Mouse (Mus musculus) limb, embryonic 11.5 days (tissue): Measurements from ENCODE around the gene Dapl1. TPM values are rescaled to one million over a fixed set of nuclear protein-coding genes. Genes with fewer than 3 reads are reported as not detected.

ENCODE experiments used
- ATAC-seq: fragments of 200-750 bp; cut with Nextera tagmentation; 2 replicates; pipeline ENCODE4 v1.8.0; 2017; ENCODE audit warnings: low read depth; ENCODE audit not compliant: insufficient number of reproducible peaks, low FRiP score, low TSS enrichment
- DNase-seq: peaks from one replicate; pipeline ENCODE4 v3.0.0-alpha.2; 2015; ENCODE audit warnings: low spot score
- H3K27ac ChIP-seq: fragments of 300-500 bp; sonication (generic); replicated peaks from 2 replicates; pipeline ENCODE4 v1.5.1; 2014; ENCODE audit warnings: low read depth, mild to moderate bottlenecking, low read length
- H3K27me3 ChIP-seq: fragments of 300-500 bp; sonication (generic); 2 replicates; pipeline ENCODE4 v1.6.1; 2014; ENCODE audit warnings: mild to moderate bottlenecking, low read length, mixed read lengths; ENCODE audit not compliant: control insufficient read depth, insufficient read depth
- H3K36me3 ChIP-seq: fragments of 300-500 bp; sonication (generic); 2 replicates; pipeline ENCODE4 v1.6.1; 2014; ENCODE audit warnings: mild to moderate bottlenecking, low read length, moderate library complexity, mixed read lengths; ENCODE audit not compliant: control insufficient read depth, insufficient read depth
- H3K4me1 ChIP-seq: fragments of 300-500 bp; sonication (generic); 2 replicates; pipeline ENCODE4 v1.6.1; 2014; ENCODE audit warnings: low read length, mixed read lengths; ENCODE audit not compliant: control insufficient read depth, insufficient read depth
- H3K4me2 ChIP-seq: fragments of 300-500 bp; sonication (generic); 2 replicates; pipeline ENCODE4 v1.6.1; 2014; ENCODE audit warnings: low read depth, mild to moderate bottlenecking, moderate library complexity; ENCODE audit not compliant: severe bottlenecking
- H3K4me3 ChIP-seq: fragments of 300-500 bp; sonication (generic); 2 replicates; pipeline ENCODE4 v1.5.1; 2014; ENCODE audit warnings: low read depth, low read length
- H3K9ac ChIP-seq: fragments of 300-500 bp; sonication (generic); 2 replicates; pipeline ENCODE4 v1.6.1; 2014; ENCODE audit warnings: mild to moderate bottlenecking, low read length
- H3K9me3 ChIP-seq: fragments of 300-500 bp; sonication (generic); 2 replicates; pipeline ENCODE4 v1.6.1; 2016; ENCODE audit warnings: low read length; ENCODE audit not compliant: control insufficient read depth
- WGBS: fragments of 180-500 bp; shearing (Covaris S2); extraction: QIAGEN DNeasy Blood & Tissue Kit; methylation state at CpG from one replicate; pipeline ENCODE4 v1.1.7; 2014; 5-methylcytosine and 5-hydroxymethylcytosine counted together
- polyA plus RNA-seq: library from polyadenylated mRNA; unstranded; fragments of >200 nt; fragmentation: Nextera tagmentation; extraction: Ambion mirVana; gene quantifications from 2 replicates; pipeline ENCODE4 v1.2.1, GENCODE M21; 2014

Dapl1 gene
- polyA plus RNA-seq, 1 experiment from 2014 or later = 1.0 TPM

- Histone ChIP-seq H3K27ac (no peak overlapping the region), H3K4me3 (no peak overlapping the region), H3K9me3 (no peaks in the 10 kb centered on the region), H3K4me1 (no peaks in the 10 kb centered on the region), H3K27me3 (no peaks in the 10 kb centered on the region), H3K9ac (no peak overlapping the region), H3K4me2 (no peak overlapping the region), H3K36me3 (no peaks in the 10 kb centered on the region)
- DNase-seq (no peak), ATAC-seq (no peak)
- 59% methylated on average over 2 of the region's 2 CpGs for WGBS
Measured at GRCm38 (mm10) chr2:59447712-59448111, 36.7 kb upstream of the Dapl1 start.

- no peaks in the 10 kb centered on the region for H3K27me3 ChIP-seq
- 88% methylated on average over 3 of the region's 3 CpGs for WGBS
- H3K9ac ChIP-seq = no peak overlapping the region
- no peaks in the 10 kb centered on the region for H3K9me3 ChIP-seq
- ATAC-seq = no peak
- H3K27ac ChIP-seq = no peak overlapping the region
- no peak overlapping the region for H3K4me2 ChIP-seq
- no peaks in the 10 kb centered on the region for H3K36me3 ChIP-seq
- no peaks in the 10 kb centered on the region for H3K4me1 ChIP-seq
- no peak overlapping the region for H3K4me3 ChIP-seq
- DNase-seq = no peak
Measured at GRCm38 (mm10) chr2:59448516-59448915, 35.9 kb upstream of the Dapl1 start.

GRCm38 (mm10) chr2:59448921-59449320 is 35.5 kb upstream of the Dapl1 start:
- no peak for DNase-seq
- Histone ChIP-seq H3K36me3 (no peaks in the 10 kb centered on the region), H3K4me2 (no peak overlapping the region), H3K4me1 (no peaks in the 10 kb centered on the region), H3K9ac (no peak overlapping the region), H3K27me3 (no peaks in the 10 kb centered on the region), H3K4me3 (no peak overlapping the region), H3K9me3 (no peaks in the 10 kb centered on the region), H3K27ac (no peak overlapping the region)
- no peak for ATAC-seq
- WGBS = 75% methylated on average over 4 of the region's 4 CpGs

- 41% methylated on average over 2 of the region's 2 CpGs for WGBS
- H3K4me3 ChIP-seq = no peak overlapping the region
- no peaks in the 10 kb centered on the region for H3K27me3 ChIP-seq
- no peaks in the 10 kb centered on the region for H3K9me3 ChIP-seq
- no peaks in the 10 kb centered on the region for H3K4me1 ChIP-seq
- no peak overlapping the region for H3K27ac ChIP-seq
- no peak overlapping the region for H3K9ac ChIP-seq
- no peaks in the 10 kb centered on the region for H3K36me3 ChIP-seq
- no peak for ATAC-seq
- H3K4me2 ChIP-seq = no peak overlapping the region
- no peak for DNase-seq
Measured at GRCm38 (mm10) chr2:59451675-59452074, 32.8 kb upstream of the Dapl1 start.

GRCm38 (mm10) chr2:59452102-59452501 is 32.4 kb upstream of the Dapl1 start:
- H3K4me1 ChIP-seq = no peaks in the 10 kb centered on the region
- no peak overlapping the region for H3K9ac ChIP-seq
- ATAC-seq (no peak), DNase-seq (no peak)
- no peak overlapping the region for H3K4me2 ChIP-seq
- no peak overlapping the region for H3K4me3 ChIP-seq
- 78% methylated on average over 3 of the region's 3 CpGs for WGBS
- H3K9me3 ChIP-seq = no peaks in the 10 kb centered on the region
- H3K27ac ChIP-seq = no peak overlapping the region
- no peaks in the 10 kb centered on the region for H3K27me3 ChIP-seq
- H3K36me3 ChIP-seq = no peaks in the 10 kb centered on the region

GRCm38 (mm10) chr2:59462086-59462485 is 22.4 kb upstream of the Dapl1 start:
- H3K27ac ChIP-seq = no peak overlapping the region
- H3K4me2 ChIP-seq = no peak overlapping the region
- no peaks in the 10 kb centered on the region for H3K36me3 ChIP-seq
- no peak for DNase-seq
- no peaks in the 10 kb centered on the region for H3K4me1 ChIP-seq
- WGBS = 92% methylated on average over 6 of the region's 6 CpGs
- no peak for ATAC-seq
- H3K4me3 ChIP-seq = no peak overlapping the region
- H3K9ac ChIP-seq = no peak overlapping the region
- no peaks in the 10 kb centered on the region for H3K27me3 ChIP-seq
- no peaks in the 10 kb centered on the region for H3K9me3 ChIP-seq

- H3K4me3 ChIP-seq = no peak overlapping the region
- no peak for ATAC-seq
- no peak overlapping the region for H3K9ac ChIP-seq
- no peaks in the 10 kb centered on the region for H3K9me3 ChIP-seq
- no peaks in the 10 kb centered on the region for H3K36me3 ChIP-seq
- H3K27me3 ChIP-seq = no peaks in the 10 kb centered on the region
- H3K27ac ChIP-seq = no peak overlapping the region
- no peak overlapping the region for H3K4me2 ChIP-seq
- WGBS = 80% methylated on average over 12 of the region's 12 CpGs
- DNase-seq = no peak
- H3K4me1 ChIP-seq = no peaks in the 10 kb centered on the region
Measured at GRCm38 (mm10) chr2:59463428-59464182, 20.8 kb upstream of the Dapl1 start.

GRCm38 (mm10) chr2:59465671-59466070 is 18.8 kb upstream of the Dapl1 start:
- Histone ChIP-seq H3K27me3 (no peaks in the 10 kb centered on the region), H3K36me3 (no peaks in the 10 kb centered on the region), H3K4me2 (no peak overlapping the region), H3K9me3 (no peaks in the 10 kb centered on the region), H3K27ac (no peak overlapping the region), H3K4me1 (no peaks in the 10 kb centered on the region), H3K9ac (no peak overlapping the region), H3K4me3 (no peak overlapping the region)
- WGBS = 84% methylated on average over 5 of the region's 5 CpGs
- DNase-seq = no peak
- no peak for ATAC-seq

GRCm38 (mm10) chr2:59466358-59466757 is 18.1 kb upstream of the Dapl1 start:
- no peak for DNase-seq
- Histone ChIP-seq H3K4me3 (no peak overlapping the region), H3K4me2 (no peak overlapping the region), H3K27me3 (no peaks in the 10 kb centered on the region), H3K4me1 (no peaks in the 10 kb centered on the region), H3K27ac (no peak overlapping the region), H3K9me3 (no peaks in the 10 kb centered on the region), H3K9ac (no peak overlapping the region), H3K36me3 (no peaks in the 10 kb centered on the region)
- 76% methylated on average over 5 of the region's 5 CpGs for WGBS
- no peak for ATAC-seq
